Mouse (Mus musculus) heart, adult 11 months (tissue): ENCODE results near the gene Mrps31.

ENCODE experiments used
- DNase-seq: peaks from one replicate; pipeline ENCODE4 v3.0.0; 2022

Gene Mrps31

GRCm38 (mm10) chr8:22411282-22411702, at the start of gene Mrps31:
Gene Mrps31 (plus strand): TSS chr8:22411361.
- DNase-seq: peak; percentile 98

DNA sequence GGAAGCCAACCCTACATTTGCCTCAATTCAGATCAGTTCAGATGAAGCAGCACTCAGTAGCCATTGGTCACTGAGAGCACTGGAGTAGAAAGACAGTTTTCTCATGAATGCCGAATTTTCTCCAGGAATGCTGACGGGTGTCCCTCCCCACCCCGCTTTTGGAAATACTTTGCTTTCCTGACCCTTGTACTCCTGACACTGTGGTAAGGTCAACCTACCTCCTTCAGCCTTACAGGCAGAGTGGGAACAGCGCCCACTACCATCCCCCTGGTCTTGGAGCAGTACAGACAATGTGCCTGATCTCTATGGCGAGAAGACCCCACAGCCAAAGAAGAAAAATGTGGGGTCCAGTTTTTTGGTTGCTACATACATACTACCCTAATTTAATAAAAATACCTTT, 34.9 kb upstream of the Mrps31 start:
- peak; percentile 83 for DNase-seq

GRCm38 (mm10) chr8:22376903-22377302, 34.3 kb upstream of the Mrps31 start:
- DNase-seq: peak; percentile 92

DNA sequence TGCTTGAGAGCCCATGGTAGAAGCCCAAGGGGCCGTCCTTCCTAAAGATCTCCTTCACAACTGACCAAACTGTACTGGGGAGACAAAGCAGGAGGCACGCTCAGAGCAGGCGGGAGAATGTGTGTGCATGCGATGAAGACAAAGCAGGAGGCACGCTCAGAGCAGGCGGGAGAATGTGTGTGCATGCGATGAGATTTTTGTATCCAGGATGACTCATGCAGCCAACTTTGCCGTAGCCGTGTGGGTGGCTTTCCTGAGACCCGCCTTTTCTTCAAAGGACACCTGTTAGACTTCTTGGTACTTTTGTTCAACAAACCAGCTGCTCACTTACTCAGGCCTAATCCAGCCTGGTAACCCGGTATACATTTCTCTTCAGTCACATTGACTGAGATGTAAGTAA, 30.2 kb upstream of the Mrps31 start:
- DNase-seq: no peak

DNA sequence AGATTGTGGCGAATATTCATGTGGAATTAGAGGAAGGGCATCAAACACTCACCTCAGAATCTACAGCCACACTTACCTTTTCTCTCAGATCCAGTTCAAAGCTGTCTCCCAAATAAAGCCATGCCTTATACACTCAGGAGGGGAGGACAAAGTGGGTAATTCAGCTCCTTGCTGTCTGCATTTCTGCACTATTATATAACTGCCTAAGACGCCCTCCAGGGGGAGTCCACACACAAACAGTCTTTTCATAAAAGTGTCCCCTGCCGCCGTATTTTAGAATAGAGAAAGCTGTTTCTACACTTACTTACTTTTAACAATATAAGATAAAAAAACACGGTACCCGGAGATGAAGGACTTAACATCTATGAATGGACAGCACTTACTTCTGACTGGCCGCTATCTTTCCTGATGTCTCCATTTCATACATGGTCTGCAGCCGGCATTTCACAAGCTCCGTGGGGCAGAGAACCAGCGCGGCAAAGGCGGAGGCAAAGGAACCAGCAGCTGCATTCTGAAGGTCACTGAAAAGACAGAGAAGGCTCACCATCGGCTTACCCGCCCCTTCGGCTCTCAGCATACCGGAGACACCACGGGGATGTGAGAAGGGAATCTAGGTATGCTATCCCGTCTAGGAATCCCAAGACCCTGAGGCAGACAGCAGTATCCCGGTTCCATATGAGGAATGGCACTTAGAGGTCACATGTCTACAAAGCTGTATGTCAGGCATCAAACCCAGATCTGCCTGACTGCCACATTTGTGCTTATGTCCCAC, 28.2 kb upstream of the Mrps31 start:
- peak; percentile 77 for DNase-seq

DNA sequence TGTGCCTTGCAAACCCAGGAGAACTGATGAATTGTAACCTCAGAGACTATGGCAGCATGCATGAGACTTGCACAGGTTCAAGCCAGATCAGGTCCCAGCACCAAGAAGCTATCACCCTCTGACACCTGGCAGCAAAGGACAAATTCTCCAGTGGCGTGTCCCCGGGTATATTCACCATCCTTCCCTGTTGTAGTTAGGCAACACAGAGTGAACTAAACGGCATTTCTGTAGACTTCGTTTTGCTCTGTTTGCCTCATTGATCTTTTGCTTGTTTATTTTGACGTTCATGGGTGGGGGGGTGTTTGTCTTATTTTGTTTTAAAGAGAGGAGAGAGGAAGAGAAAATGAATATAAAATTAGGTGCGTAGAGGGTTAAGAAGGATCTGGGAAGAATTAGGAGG, 26.0 kb upstream of the Mrps31 start:
- DNase-seq: no peak

DNA sequence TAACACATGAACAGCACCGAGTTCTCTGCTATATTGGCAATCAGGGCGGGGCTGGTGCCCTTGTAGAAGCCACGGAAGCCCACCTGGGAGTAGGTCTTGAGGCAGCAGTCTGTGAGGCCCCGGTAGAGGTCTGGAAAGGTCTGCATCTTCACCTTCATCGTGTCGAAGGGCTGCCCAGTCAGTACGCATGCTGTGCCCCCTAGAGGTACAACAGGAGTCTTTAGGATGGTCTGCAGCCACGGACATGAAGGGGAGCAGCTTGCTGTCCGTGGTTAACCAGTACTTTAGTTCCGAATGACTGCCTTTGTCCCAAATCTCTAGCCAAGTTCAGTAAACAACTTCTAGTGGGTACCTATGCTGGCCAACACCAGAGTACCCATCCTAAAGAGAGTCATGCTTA, 21.3 kb upstream of the Mrps31 start:
- peak; percentile 85 for DNase-seq

DNA sequence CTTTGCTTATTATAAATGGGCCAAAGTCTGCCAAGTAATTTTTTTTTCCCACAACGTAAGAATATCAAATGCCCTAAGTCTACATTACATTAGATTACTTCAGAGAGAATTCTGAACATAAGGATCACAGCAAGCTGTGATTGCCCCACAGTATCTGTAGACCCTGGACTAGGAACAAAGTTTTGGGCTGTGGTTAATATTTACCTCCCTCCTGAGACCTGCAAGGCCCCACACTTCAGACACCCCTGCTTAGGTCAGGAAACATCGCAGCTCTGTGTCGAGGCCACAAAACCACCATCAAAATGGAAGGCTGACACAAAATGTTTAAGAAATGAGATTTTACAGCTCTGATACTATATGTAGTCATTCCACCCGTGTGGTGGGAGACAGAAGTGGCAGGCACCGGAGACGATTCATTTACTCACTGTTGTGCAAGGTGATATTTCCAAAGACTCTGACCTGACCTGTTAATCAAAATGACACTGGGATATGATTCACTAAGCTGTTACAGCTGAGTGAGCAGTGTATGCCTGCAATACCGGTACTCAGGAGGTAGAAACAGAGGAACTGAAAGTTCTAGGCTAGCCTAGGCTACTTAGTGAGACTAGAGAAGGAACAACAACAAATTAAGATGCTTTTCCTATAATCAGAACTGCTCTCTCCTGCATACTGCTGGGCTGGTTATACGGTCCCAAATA, 20.2 kb upstream of the Mrps31 start:
- DNase-seq: no peak

DNA sequence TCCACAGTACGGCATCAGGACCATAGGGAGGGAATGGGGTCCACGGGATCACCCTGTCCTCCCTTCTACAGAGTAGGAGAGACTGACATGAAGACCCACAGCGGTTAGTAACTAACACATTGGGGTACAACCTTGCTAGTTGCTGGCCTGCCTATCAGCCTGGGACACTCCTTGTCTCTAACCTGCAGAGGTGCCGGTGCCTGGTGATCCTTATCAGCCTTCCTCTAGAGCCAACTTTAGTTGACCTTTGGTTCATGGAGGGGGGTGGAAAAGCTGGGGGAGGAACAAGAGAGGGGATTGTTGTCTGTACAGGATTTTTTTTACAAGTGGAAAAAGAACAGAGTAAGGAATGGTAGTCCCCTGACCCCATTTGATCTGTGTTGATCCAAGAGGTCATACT, 16.7 kb upstream of the Mrps31 start:
- DNase-seq: peak; percentile 72

- DNase-seq: no peak
Observed at GRCm38 (mm10) chr8:22395256-22395655, 15.9 kb upstream of the Mrps31 start.

GRCm38 (mm10) chr8:22397811-22398141, 13.4 kb upstream of the Mrps31 start:
- no peak for DNase-seq

- DNase-seq: peak; percentile 99
Observed at GRCm38 (mm10) chr8:22398142-22398951, 12.8 kb upstream of the Mrps31 start, which contains the start of gene Slc25a15. Gene Slc25a15 (minus strand): TSS chr8:22398597.

DNA sequence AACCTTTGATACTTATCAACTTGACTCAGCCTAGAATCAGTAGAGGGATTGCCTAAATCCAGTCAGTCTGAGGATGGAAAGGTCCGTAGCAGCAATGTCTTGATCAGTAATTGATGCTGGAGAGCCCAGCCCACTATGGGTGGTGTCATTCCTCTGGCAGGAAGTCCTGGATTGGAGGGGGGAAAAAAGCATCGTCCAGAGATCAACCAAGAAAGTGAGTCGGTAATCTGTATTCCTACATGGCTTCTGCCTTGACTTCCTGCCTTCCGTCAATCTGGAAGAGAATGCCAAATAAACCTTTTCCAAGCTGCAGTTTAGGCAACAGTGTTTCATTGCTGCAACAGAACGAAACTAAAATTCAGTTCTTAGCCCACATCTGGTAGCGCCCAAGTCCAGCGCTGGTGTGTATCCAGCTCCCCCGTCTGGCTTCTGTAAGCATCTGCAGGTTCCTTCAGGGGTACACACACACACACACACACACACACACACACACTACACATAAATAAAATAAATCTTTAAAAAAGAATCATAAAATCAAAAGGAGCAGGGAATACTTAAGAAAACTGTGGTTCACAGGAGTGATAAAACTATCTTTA, 11.8 kb upstream of the Mrps31 start:
- peak; percentile 88 for DNase-seq

DNA sequence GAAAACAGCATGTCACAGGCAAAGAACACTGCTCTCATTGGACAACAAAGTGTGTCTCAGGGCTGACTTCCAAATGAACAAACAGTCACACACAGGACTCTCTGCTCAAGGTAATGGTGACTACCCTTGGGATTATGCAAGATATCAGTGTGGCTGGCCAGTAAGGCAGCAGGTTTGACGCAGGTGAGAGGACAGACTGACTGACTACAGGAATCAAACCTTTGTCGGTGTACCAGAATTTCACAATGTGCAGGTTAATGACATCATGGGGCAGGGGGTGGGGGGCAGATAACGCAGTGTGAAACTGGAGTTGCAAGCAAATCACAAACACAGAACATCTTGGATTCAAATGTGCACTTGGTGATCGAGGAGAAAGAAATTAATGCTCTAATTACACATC, 10.6 kb upstream of the Mrps31 start:
- DNase-seq: no peak

GRCm38 (mm10) chr8:22403235-22403634, 7.9 kb upstream of the Mrps31 start:
- no peak for DNase-seq

DNA sequence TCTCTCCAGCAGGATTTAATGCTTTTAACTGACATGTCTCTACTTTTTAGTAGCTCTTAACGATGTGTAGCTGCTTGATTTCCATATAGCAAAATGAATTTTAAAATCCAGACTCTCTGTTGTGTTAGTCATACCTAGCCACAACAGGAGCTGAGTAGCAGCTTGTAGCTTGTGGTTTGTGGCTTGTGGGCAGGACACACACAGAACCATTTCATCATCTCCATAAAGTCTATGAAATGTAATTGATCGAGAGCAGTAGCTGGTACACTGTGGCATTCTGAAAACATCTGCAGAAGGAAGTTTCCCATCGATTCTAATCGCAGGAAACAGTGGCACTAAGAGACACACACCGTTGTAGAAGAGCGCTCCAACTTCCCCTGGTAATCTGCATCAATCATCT, 5.4 kb upstream of the Mrps31 start:
- DNase-seq: no peak

DNA sequence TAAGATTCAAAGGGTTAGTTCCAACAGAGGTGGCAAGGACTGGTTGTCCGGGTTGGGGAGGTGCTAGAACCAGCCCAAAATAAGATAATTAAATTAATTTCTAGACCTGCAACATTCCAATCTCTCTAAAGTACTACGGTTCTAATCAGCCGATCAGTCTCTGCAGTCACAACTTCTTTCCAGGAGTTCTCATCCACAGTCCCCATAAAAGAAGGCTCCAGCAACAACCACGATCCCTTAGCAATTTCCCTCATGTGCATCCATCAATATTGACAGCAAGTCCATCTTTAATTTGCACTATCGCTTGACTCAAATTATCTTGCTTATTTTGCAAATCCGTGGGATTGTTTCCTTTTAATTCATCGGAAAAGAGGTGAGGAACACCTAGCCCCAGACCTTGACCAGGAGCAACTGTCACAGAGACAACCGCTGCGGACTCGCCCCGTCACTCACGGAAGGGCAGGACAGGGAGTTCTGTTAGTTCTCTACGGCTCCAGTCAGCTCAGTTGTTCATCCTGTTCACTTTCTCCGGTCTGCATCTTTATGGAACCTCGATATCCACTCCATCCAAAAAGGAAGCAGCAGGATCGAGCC, 376 bp upstream of the Mrps31 start:
- no peak for DNase-seq

GRCm38 (mm10) chr8:22411971-22412370, 810 bp downstream of the Mrps31 start:
- DNase-seq: no peak
